Mouse (Mus musculus) G1E (cell line): ENCODE measurements around the gene Etv4.

ENCODE experiments used
- GATA1 ChIP-seq: IDR thresholded peaks from 2 replicates; pipeline ENCODE4 v1.6.1; 2012; ENCODE audit warnings: borderline replicate concordance, low read length, inconsistent platforms, mixed read lengths
- TAL1 ChIP-seq: conservative IDR thresholded peaks from 2 replicates; pipeline ENCODE4 v1.6.1; 2012; ENCODE audit warnings: low read depth, low read length, inconsistent platforms, mixed read lengths

DNA sequence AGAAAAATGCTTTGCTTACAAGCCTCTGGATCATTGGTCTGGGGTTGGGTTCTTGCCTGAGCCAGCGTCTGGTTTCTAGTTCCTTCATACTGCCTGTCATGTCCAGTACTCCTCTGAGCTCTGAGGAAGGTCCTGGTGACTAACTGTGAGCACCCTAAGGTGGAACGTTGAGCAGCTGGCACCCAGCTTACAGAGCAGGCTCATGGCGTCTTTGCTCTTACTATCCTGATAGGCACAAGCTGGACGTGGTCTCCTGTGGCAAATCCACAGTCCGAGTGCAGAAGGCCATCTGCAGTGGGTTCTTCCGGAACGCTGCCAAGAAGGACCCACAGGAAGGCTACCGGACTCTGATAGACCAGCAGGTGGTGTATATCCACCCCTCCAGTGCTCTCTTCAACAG is 20.6 kb downstream of the Etv4 start:
- no peak for TF ChIP-seq GATA1
- no peak for TF ChIP-seq TAL1
